7 mouse cellular contexts compared by ENCODE assay signal in the genomic region with DNA sequence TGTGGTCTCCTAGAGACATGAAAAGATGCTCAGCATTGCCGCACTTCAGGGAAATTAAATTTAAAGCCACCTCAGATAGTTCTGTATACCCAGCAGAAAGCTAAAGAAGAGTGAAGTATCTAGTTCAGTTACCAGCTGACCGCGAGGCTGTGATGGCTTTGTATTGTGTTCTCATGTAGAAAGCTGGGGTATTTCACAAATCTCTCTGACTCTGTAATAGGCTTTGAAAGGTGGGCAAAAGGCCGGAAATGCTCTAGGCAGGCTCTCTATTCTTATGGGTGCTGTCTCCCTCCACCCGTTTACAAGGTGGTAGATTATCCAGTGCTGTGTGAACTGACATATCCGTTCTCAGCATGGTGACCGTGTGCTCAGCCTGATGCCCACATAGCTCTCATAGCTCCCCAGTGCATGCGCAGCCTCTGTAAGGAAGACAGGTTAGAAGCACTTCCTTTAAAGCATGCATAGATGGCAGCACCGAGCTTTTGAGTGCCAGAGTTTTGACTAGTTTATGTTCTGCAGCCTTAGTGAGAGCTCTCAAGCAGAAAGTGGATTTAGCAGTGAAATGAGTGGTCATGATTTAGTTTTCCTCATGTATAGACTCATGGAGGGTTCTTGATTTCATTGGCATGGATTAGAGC. TPM values are rescaled to one million over a fixed set of nuclear protein-coding genes. Genes with fewer than 3 reads are reported as not detected.
DNase-seq lines count a peak whose midpoint lies in the region; ATAC-seq and TF ChIP-seq lines count a peak whose summit lies in the region.

No protein-coding gene starts in this region.

- no peaks in the 10 kb centered on the region for H3K36me3 ChIP-seq in E14TG2a.4 (ENCODE audit: insufficient read depth, low read length)
- H3K36me3 ChIP-seq in embryonic facial prominence, embryonic 10.5 days (replicated peaks): no peaks in the 10 kb centered on the region
- H3K36me3 ChIP-seq in intestine, embryonic 16.5 days (ENCODE audit: control insufficient read depth, insufficient read depth, low read length): no peaks in the 10 kb centered on the region
- H3K36me3 ChIP-seq in midbrain, embryonic 13.5 days: no peaks in the 10 kb centered on the region

- no peak for DNase-seq in Patski (ENCODE audit: low read depth, low spot score)
- DNase-seq in embryonic facial prominence, embryonic 10.5 days (ENCODE audit: low spot score): peak; percentile 45
- peak; percentile 32 to 62 for DNase-seq in left cerebral cortex, adult 9 months (ENCODE audit: low spot score in 2 of 2)
- DNase-seq in thymus, postnatal 0 days (ENCODE audit: low spot score): peak; percentile 55

- in situ Hi-C loops in Patski (cut with MboI; ENCODE audit: low pct_unique_long_range_greater_than_20kb): loop anchor here (10.0 kb wide), 1 partner anchor 162 kb away; no protein-coding TSS in a partner anchor

- no peaks in the 10 kb centered on the region for H3K27me3 ChIP-seq in E14TG2a.4 (ENCODE audit: insufficient read depth, low read length)
- no peaks in the 10 kb centered on the region for H3K27me3 ChIP-seq in Patski
- H3K27me3 ChIP-seq in embryonic facial prominence, embryonic 10.5 days (replicated peaks; ENCODE audit: low read depth, poor library complexity, severe bottlenecking): no peaks in the 10 kb centered on the region
- H3K27me3 ChIP-seq in intestine, embryonic 16.5 days (replicated peaks; ENCODE audit: control insufficient read depth, insufficient read depth, low read length): no peaks in the 10 kb centered on the region
- no peaks in the 10 kb centered on the region for H3K27me3 ChIP-seq in midbrain, embryonic 13.5 days

- H3K9ac ChIP-seq in intestine, embryonic 16.5 days (ENCODE audit: low read depth, low read length): no peak overlapping the region
- H3K9ac ChIP-seq in midbrain, embryonic 13.5 days (replicated peaks): 0 out of 2 replicates have a peak overlapping the region, but pooled peaks have one; percentile 7

- peak; percentile 57 for ATAC-seq in Patski
- peak; percentile 66 for ATAC-seq in intestine, embryonic 16.5 days
- peak; percentile 83 for ATAC-seq in midbrain, embryonic 13.5 days

- no peaks in the 10 kb centered on the region for H3K9me3 ChIP-seq in E14TG2a.4 (ENCODE audit: low read length)
- H3K9me3 ChIP-seq in embryonic facial prominence, embryonic 10.5 days: no peaks in the 10 kb centered on the region
- H3K9me3 ChIP-seq in intestine, embryonic 16.5 days (ENCODE audit: control insufficient read depth, low read length): no peaks in the 10 kb centered on the region
- H3K9me3 ChIP-seq in midbrain, embryonic 13.5 days: no peaks in the 10 kb centered on the region

- no peaks in the 10 kb centered on the region for H3K4me1 ChIP-seq in E14TG2a.4 (replicated peaks; ENCODE audit: low read depth, low read length)
- 0 out of 2 replicates have a peak, but pooled peaks cover 2% of the 10 kb centered on the region for H3K4me1 ChIP-seq in embryonic facial prominence, embryonic 10.5 days
- H3K4me1 ChIP-seq in intestine, embryonic 16.5 days (ENCODE audit: control insufficient read depth, insufficient read depth, low read length): no peaks in the 10 kb centered on the region
- no peaks in the 10 kb centered on the region for H3K4me1 ChIP-seq in midbrain, embryonic 13.5 days (replicated peaks)

- CTCF ChIA-PET in Patski (lab: Charles Lee): interaction anchor here (0.9 to 1.2 kb wide), 5 partner anchors 9 to 100 kb away, joined by 3 read pairs; no protein-coding TSS in a partner anchor

- no peak overlapping the region for H3K4me3 ChIP-seq in E14TG2a.4 (replicated peaks; ENCODE audit: low read length)
- no peak overlapping the region for H3K4me3 ChIP-seq in embryonic facial prominence, embryonic 10.5 days
- no peak overlapping the region for H3K4me3 ChIP-seq in intestine, embryonic 16.5 days (ENCODE audit: low read length)
- no peak overlapping the region for H3K4me3 ChIP-seq in midbrain, embryonic 13.5 days (replicated peaks)

- TF ChIP-seq CTCF in E14TG2a.4 (conservative IDR thresholded peaks at IDR 0.05; ENCODE audit: low read length): peak; percentile 45
- TF ChIP-seq CTCF in Patski (IDR thresholded peaks at IDR 0.05): peak; percentile 64

- no peak overlapping the region for H3K27ac ChIP-seq in embryonic facial prominence, embryonic 10.5 days (replicated peaks)
- H3K27ac ChIP-seq in intestine, embryonic 16.5 days (ENCODE audit: low read length): no peak overlapping the region
- H3K27ac ChIP-seq in midbrain, embryonic 13.5 days: no peak overlapping the region

- POLR2A ChIA-PET in Patski (lab: Charles Lee): no interaction called here

- no peak overlapping the region for H3K4me2 ChIP-seq in intestine, embryonic 16.5 days (ENCODE audit: low read depth, low read length)
- H3K4me2 ChIP-seq in midbrain, embryonic 13.5 days (replicated peaks): no peak overlapping the region

- WGBS in embryonic facial prominence, embryonic 10.5 days: 51% methylated on average over 9 of the region's 9 CpGs
- WGBS in intestine, embryonic 16.5 days: 49% methylated on average over 9 of the region's 9 CpGs
- WGBS in midbrain, embryonic 13.5 days: 50% methylated on average over 9 of the region's 9 CpGs

RNA-seq across cellular contexts. Expression of gene Bbs9, which starts 57.4 kb away (rescaled TPM):
- 12.8 TPM for polyA plus RNA-seq in Patski (2021)
- polyA plus RNA-seq in embryonic facial prominence, embryonic 10.5 days (2016; fragmentation: Nextera tagmentation; extraction: Ambion mirVana): 11.9 and 12.9 TPM in 2 replicates
- 11.8 and 12.6 TPM in 2 replicates for polyA plus RNA-seq in intestine, embryonic 16.5 days (2015; fragmentation: Nextera tagmentation; extraction: Ambion mirVana)
- polyA plus RNA-seq in midbrain, embryonic 13.5 days (2015; fragmentation: Nextera tagmentation; extraction: Ambion mirVana): 22.5 and 23.8 TPM in 2 replicates
- 14.8 and 16.0 TPM in 2 replicates for polyA plus RNA-seq in thymus, postnatal 0 days (2015; fragmentation: Nextera tagmentation; extraction: Ambion mirVana)
